Mouse (Mus musculus) olfactory bulb, adult 2 months (tissue): ENCODE results near the gene Tmem101. TPM values are rescaled to one million over a fixed set of nuclear protein-coding genes. Genes with fewer than 3 reads are reported as not detected.

Source experiments
- H3K27ac ChIP-seq: fragments of 200-500 bp; 2 replicates; pipeline ENCODE4 v1.5.1; 2012; ENCODE audit warnings: low read depth, low read length; ENCODE audit not compliant: insufficient read depth
- H3K4me1 ChIP-seq: fragments of 200-500 bp; 2 replicates; pipeline ENCODE4 v1.6.1; 2012; ENCODE audit warnings: low read length; ENCODE audit not compliant: control insufficient read depth, insufficient read depth
- H3K4me3 ChIP-seq: fragments of 200-500 bp; 2 replicates; pipeline ENCODE4 v1.5.1; 2012; ENCODE audit warnings: mild to moderate bottlenecking, low read depth, low read length, moderate library complexity; ENCODE audit not compliant: insufficient read depth
- CTCF ChIP-seq: fragments of 200-500 bp; IDR thresholded peaks from 2 replicates; pipeline ENCODE4 v1.5.1; 2012; ENCODE audit warnings: low read depth, mild to moderate bottlenecking, low read length, moderate library complexity; ENCODE audit not compliant: insufficient read depth
- POLR2A ChIP-seq: fragments of 200-500 bp; IDR thresholded peaks from 2 replicates; pipeline ENCODE4 v1.6.1; 2012; ENCODE audit warnings: mild to moderate bottlenecking, low read depth, low read length, moderate library complexity; ENCODE audit not compliant: insufficient read depth
- WGBS: fragments of 180-500 bp; shearing (Covaris S2); methylation state at CpG from one replicate; pipeline ENCODE4 v1.1.7; 2018; 5-methylcytosine and 5-hydroxymethylcytosine counted together
- polyA plus RNA-seq: library from polyadenylated mRNA; stranded (reverse); fragments of >200 nt; gene quantifications from 2 replicates; pipeline ENCODE4 v1.2.4, GENCODE M21; 2012; ENCODE audit warnings: low replicate concordance; ENCODE audit not compliant: missing spikeins, insufficient read depth, insufficient read length

The Tmem101 gene
- polyA plus RNA-seq: not detected in 2 replicates

GRCm38 (mm10) chr11:102156039-102156785 is at the start of gene Tmem101:
Tmem101 (minus strand) TSS chr11:102156404.
- H3K4me3 ChIP-seq: peak within 1 kb of the TSS; percentile 96
- no peak for TF ChIP-seq CTCF
- 0 out of 2 replicates have a peak, but pooled peaks have one; percentile 46 for TF ChIP-seq POLR2A
- H3K4me1 ChIP-seq: peaks cover 4% of the 10 kb centered on the region
- under 1% methylated on average over 37 of the region's 37 CpGs for WGBS
- peak within 1 kb of the TSS; percentile 78 for H3K27ac ChIP-seq

- 23% methylated on average over 12 of the region's 12 CpGs for WGBS
- Histone ChIP-seq H3K4me1 (peaks cover 78% of the 10 kb centered on the region), H3K4me3 (no peak overlapping the region), H3K27ac (no peak overlapping the region)
- TF ChIP-seq CTCF: no peak
- TF ChIP-seq POLR2A: no peak
These were observed 45.2 kb upstream of the Tmem101 start for GRCm38 (mm10) chr11:102201408-102201821.

GRCm38 (mm10) chr11:102199856-102200255 is 43.7 kb upstream of the Tmem101 start:
- Histone ChIP-seq H3K4me3 (no peak overlapping the region), H3K4me1 (peaks cover 72% of the 10 kb centered on the region), H3K27ac (no peak overlapping the region)
- WGBS: 81% methylated on average over 9 of the region's 9 CpGs
- TF ChIP-seq CTCF: no peak
- no peak for TF ChIP-seq POLR2A

- WGBS: 50% methylated on average over 6 of the region's 6 CpGs
- H3K4me3 ChIP-seq: no peak overlapping the region
- TF ChIP-seq POLR2A (no peak), CTCF (no peak)
- H3K4me1 ChIP-seq: peaks cover 66% of the 10 kb centered on the region
- H3K27ac ChIP-seq: peak overlapping the region; percentile 35; the same call in 1 of the 2 replicates
These were observed 42.0 kb upstream of the Tmem101 start for GRCm38 (mm10) chr11:102198245-102198644.

- TF ChIP-seq POLR2A (no peak), CTCF (no peak)
- Histone ChIP-seq H3K4me1 (peaks cover 49% of the 10 kb centered on the region), H3K27ac (no peak overlapping the region), H3K4me3 (no peak overlapping the region)
- 70% methylated on average over 21 of the region's 21 CpGs for WGBS
These were observed 40.0 kb upstream of the Tmem101 start for GRCm38 (mm10) chr11:102196018-102196797.

GRCm38 (mm10) chr11:102193657-102194440 is 37.6 kb upstream of the Tmem101 start:
- no peak overlapping the region for H3K4me3 ChIP-seq
- TF ChIP-seq POLR2A (no peak), CTCF (no peak)
- 83% methylated on average over 9 of the region's 9 CpGs for WGBS
- peaks cover 35% of the 10 kb centered on the region for H3K4me1 ChIP-seq
- no peak overlapping the region for H3K27ac ChIP-seq

GRCm38 (mm10) chr11:102190848-102191247 is 34.6 kb upstream of the Tmem101 start:
- Histone ChIP-seq H3K4me3 (no peak overlapping the region), H3K4me1 (peaks cover 10% of the 10 kb centered on the region), H3K27ac (no peak overlapping the region)
- TF ChIP-seq POLR2A: no peak
- TF ChIP-seq CTCF: no peak
- 55% methylated on average over 4 of the region's 4 CpGs for WGBS
